Mouse (Mus musculus) lung, embryonic 16.5 days (tissue): ENCODE results near the gene Clba1. TPM values are rescaled to one million over a fixed set of nuclear protein-coding genes. Genes with fewer than 3 reads are reported as not detected.

ENCODE experiments used
- ATAC-seq: fragments of 200-750 bp; cut with Nextera tagmentation; 2 replicates; pipeline ENCODE4 v1.8.0; 2017; ENCODE audit warnings: low read depth, mild to moderate bottlenecking, moderate library complexity
- H3K27ac ChIP-seq: fragments of 300-500 bp; sonication (generic); 2 replicates; pipeline ENCODE4 v1.5.1; 2014; ENCODE audit warnings: mild to moderate bottlenecking, control low read depth, low read length
- H3K27me3 ChIP-seq: fragments of 300-500 bp; sonication (generic); 2 replicates; pipeline ENCODE4 v1.6.1; 2014; ENCODE audit warnings: low read depth, low read length, mixed read lengths; ENCODE audit not compliant: control insufficient read depth, insufficient read depth
- H3K36me3 ChIP-seq: fragments of 300-500 bp; sonication (generic); 2 replicates; pipeline ENCODE4 v1.6.1; 2014; ENCODE audit warnings: low read length; ENCODE audit not compliant: control insufficient read depth, insufficient read depth
- H3K4me1 ChIP-seq: fragments of 300-500 bp; sonication (generic); replicated peaks from 2 replicates; pipeline ENCODE4 v1.6.1; 2014; ENCODE audit warnings: low read length, mixed read lengths; ENCODE audit not compliant: control insufficient read depth, insufficient read depth
- H3K4me2 ChIP-seq: fragments of 300-500 bp; sonication (generic); 2 replicates; pipeline ENCODE4 v1.6.1; 2014; ENCODE audit warnings: low read depth, low read length, control low read depth
- H3K4me3 ChIP-seq: fragments of 300-500 bp; sonication (generic); 2 replicates; pipeline ENCODE4 v1.5.1; 2014; ENCODE audit warnings: mild to moderate bottlenecking, low read length, control low read depth
- H3K9ac ChIP-seq: fragments of 300-500 bp; sonication (generic); 2 replicates; pipeline ENCODE4 v1.6.1; 2014; ENCODE audit warnings: low read length, control low read depth
- H3K9me3 ChIP-seq: fragments of 300-500 bp; sonication (generic); 2 replicates; pipeline ENCODE4 v1.6.1; 2016; ENCODE audit warnings: low read length; ENCODE audit not compliant: control insufficient read depth
- WGBS: fragments of 180-500 bp; shearing (Covaris S2); extraction: QIAGEN DNeasy Blood & Tissue Kit; methylation state at CpG from one replicate; pipeline ENCODE4 v1.1.7; 2014; 5-methylcytosine and 5-hydroxymethylcytosine counted together
- polyA plus RNA-seq: library from polyadenylated mRNA; unstranded; fragments of >200 nt; fragmentation: Nextera tagmentation; extraction: Ambion mirVana; gene quantifications from 2 replicates; pipeline ENCODE4 v1.2.1, GENCODE M21; 2015

The Clba1 gene
- polyA plus RNA-seq, 1 experiment from 2014 or later, result 9.5 TPM

DNA sequence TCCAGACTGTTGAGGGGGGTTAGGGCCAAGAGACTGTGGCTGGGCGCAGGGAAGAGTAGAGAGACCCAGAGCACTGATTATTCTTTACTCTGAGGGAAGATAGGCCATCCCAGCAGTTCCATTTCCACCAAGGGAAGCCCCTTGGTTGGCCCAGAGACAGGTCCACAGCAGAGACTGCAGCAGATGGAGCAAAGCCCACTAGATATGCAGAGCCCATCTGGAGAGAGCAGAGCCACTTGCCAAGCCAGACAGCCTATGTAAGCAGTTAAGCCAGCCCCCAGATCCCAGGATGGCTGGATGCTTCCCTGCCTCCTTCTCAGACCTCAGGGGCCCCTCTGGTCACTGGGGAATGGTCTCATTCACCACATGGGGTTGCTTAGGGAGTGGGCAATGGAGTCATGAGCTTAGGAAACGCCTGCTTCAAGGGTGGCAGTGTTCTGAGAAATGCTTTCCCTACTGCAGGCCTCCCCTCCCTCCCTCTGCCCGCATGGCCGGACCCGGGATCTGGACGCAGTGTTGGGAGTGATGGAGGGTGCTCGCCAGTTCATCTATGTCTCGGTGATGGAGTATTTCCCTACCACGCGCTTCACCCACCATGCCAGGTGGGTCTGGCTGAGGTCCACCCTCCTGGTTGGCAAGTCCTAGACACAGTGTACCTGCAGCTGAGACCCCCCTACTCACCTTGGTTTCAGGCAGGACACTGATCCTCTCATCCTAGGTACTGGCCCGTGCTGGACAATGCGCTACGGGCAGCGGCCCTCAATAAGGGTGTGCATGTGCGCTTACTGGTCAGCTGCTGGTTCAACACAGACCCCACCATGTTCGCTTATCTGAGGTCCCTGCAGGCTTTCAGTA is 41.5 kb upstream of the Clba1 start:
- H3K4me2 ChIP-seq, result no peak overlapping the region
- H3K36me3 ChIP-seq, result no peaks in the 10 kb centered on the region
- H3K9me3 ChIP-seq, result no peaks in the 10 kb centered on the region
- H3K4me1 ChIP-seq, result no peaks in the 10 kb centered on the region
- H3K4me3 ChIP-seq, result no peak overlapping the region
- no peaks in the 10 kb centered on the region for H3K27me3 ChIP-seq
- H3K27ac ChIP-seq, result no peak overlapping the region
- WGBS, result 86% methylated on average over 16 of the region's 16 CpGs
- ATAC-seq, result no peak
- no peak overlapping the region for H3K9ac ChIP-seq

DNA sequence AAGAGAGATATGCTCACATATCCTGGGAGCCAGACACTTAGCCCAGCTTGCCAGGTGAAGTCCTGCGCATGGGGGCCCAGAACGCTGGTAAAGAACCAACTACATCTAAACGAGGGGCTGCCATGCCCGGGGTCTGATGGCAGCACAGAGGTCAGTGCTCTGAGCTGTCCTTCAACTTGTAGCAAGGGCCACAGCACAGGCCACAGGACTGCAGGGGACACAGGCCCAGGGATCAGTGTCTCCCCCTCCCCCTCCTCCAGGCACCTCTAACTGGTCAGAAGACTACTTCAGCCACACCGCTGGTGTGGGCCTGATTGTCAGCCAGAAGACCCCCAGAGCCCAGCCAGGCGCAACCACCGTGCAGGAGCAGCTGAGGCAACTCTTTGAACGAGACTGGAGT is 40.6 kb upstream of the Clba1 start:
- no peak overlapping the region for H3K9ac ChIP-seq
- H3K27ac ChIP-seq, result no peak overlapping the region
- H3K9me3 ChIP-seq, result no peaks in the 10 kb centered on the region
- H3K27me3 ChIP-seq, result no peaks in the 10 kb centered on the region
- H3K4me3 ChIP-seq, result no peak overlapping the region
- no peaks in the 10 kb centered on the region for H3K36me3 ChIP-seq
- H3K4me2 ChIP-seq, result no peak overlapping the region
- no peaks in the 10 kb centered on the region for H3K4me1 ChIP-seq
- WGBS, result 79% methylated on average over 8 of the region's 8 CpGs
- no peak for ATAC-seq

DNA sequence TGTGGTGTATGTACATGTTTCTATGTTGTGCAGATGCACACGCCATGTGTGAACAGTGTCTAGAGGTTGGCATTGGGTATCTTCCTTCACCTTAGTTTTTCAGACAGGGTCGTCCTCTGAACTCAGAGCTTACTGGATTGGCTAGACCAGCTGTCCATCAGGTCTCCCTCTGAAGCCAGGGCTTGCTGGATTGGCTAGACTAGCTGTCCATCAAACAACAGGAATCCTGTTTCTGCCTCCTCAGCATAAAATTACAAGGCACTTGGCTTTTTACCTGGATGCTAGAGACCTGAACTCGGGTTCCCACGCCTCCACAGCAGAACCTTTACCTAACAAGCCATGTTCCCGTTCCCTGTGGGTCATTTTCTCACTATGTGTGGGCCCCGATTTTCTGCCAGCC is 39.7 kb upstream of the Clba1 start:
- no peak overlapping the region for H3K4me3 ChIP-seq
- H3K4me1 ChIP-seq, result no peaks in the 10 kb centered on the region
- ATAC-seq, result no peak
- H3K27me3 ChIP-seq, result no peaks in the 10 kb centered on the region
- no peak overlapping the region for H3K4me2 ChIP-seq
- no peak overlapping the region for H3K27ac ChIP-seq
- 77% methylated on average over 6 of the region's 6 CpGs for WGBS
- H3K36me3 ChIP-seq, result no peaks in the 10 kb centered on the region
- H3K9ac ChIP-seq, result no peak overlapping the region
- H3K9me3 ChIP-seq, result no peaks in the 10 kb centered on the region

DNA sequence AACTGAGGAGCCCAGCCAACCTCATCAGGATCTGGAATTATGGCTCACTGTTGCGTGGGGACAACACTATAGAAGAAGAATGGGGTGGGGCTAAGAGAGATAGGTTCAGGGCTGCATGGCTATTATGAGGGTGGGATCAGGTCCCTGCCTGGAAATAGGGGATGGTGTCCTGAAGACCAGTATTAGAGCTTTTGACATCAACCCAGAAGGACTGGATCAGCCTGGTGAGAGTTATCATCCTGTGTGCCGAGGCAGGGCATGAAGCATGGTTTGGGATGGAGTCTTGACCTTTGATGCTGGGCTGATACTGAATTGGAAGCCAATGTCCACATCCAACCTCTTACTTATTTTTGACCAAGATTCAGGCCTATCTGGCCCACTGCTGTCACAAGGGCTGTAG is 39.0 kb upstream of the Clba1 start:
- no peaks in the 10 kb centered on the region for H3K36me3 ChIP-seq
- H3K4me3 ChIP-seq, result no peak overlapping the region
- no peak overlapping the region for H3K4me2 ChIP-seq
- WGBS, result 74% methylated on average over 2 of the region's 2 CpGs
- no peak for ATAC-seq
- no peak overlapping the region for H3K9ac ChIP-seq
- H3K9me3 ChIP-seq, result no peaks in the 10 kb centered on the region
- H3K4me1 ChIP-seq, result no peaks in the 10 kb centered on the region
- no peak overlapping the region for H3K27ac ChIP-seq
- no peaks in the 10 kb centered on the region for H3K27me3 ChIP-seq

DNA sequence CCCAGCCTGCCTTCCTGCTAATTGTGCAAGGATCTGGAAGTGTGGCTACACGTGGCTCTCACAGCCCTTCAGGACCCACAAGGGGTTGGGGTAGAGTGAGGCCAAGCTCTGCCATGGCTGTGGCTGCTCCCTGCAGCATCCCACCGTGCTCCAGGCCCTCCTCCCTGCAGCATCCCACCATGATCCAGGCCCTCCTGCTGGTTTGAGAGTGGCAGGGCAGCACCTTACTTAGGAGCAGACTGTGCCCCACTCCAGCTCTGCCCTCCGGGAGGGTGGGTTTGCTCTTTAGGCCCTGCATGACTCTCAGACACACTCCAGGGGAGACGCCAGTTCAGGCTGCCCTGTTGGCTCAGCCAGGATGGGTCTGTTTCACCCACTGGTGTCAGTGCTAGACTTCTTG is 38.3 kb upstream of the Clba1 start:
- ATAC-seq, result no peak
- Histone ChIP-seq H3K4me2 (no peak overlapping the region), H3K4me3 (no peak overlapping the region), H3K27me3 (no peaks in the 10 kb centered on the region), H3K36me3 (no peaks in the 10 kb centered on the region), H3K27ac (no peak overlapping the region), H3K4me1 (no peaks in the 10 kb centered on the region), H3K9me3 (no peaks in the 10 kb centered on the region), H3K9ac (no peak overlapping the region)
- WGBS, result 77% methylated on average over 4 of the region's 4 CpGs

DNA sequence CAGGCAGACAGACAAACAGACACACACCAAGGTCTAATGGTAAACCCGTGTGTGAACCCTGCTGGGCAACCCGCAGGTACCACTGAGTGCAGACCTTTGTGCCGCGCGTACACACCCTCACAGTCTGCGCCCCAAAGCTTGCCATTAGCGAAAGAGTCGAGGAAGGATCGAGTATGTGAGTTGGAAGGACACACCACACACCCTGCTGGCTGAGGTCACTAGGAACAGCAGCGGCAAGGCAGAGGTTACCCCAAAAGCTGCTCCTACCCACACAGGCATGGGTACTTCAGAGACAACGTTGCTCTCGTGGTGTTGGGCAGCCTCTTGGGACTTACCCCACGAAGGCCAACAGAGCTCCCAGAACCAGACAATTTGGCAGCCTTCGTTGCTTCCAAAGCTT is 36.4 kb upstream of the Clba1 start:
- WGBS, result 89% methylated on average over 14 of the region's 14 CpGs
- H3K9ac ChIP-seq, result no peak overlapping the region
- no peak overlapping the region for H3K27ac ChIP-seq
- H3K27me3 ChIP-seq, result no peaks in the 10 kb centered on the region
- H3K4me2 ChIP-seq, result no peak overlapping the region
- ATAC-seq, result no peak
- H3K9me3 ChIP-seq, result 0 out of 2 replicates have a peak, but pooled peaks cover 2% of the 10 kb centered on the region
- no peak overlapping the region for H3K4me3 ChIP-seq
- no peaks in the 10 kb centered on the region for H3K36me3 ChIP-seq
- H3K4me1 ChIP-seq, result no peaks in the 10 kb centered on the region

DNA sequence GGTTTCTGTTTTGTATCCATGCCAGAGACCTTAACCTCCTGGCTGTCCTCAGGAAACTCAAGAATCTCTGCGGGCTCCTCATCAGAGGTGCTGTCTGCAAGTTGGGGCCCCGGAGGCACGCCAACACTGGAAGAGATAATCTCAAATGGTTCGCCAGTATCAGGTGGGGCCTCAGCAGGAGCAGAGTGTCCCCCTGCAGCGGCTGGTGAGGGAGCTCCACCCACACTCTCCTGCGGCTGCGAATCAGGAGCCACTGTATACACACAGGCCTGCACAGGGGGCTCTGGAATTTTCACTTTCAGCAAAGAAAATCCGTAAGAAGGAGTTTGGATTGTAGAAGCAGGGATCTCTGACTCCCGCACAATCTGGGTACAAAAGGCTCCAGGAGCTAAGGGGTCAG is 35.4 kb upstream of the Clba1 start:
- Histone ChIP-seq H3K27ac (no peak overlapping the region), H3K4me2 (no peak overlapping the region), H3K27me3 (no peaks in the 10 kb centered on the region), H3K9me3 (0 out of 2 replicates have a peak, but pooled peaks cover 2% of the 10 kb centered on the region), H3K4me3 (no peak overlapping the region), H3K4me1 (no peaks in the 10 kb centered on the region), H3K9ac (no peak overlapping the region), H3K36me3 (no peaks in the 10 kb centered on the region)
- ATAC-seq, result no peak
- 22% methylated on average over 9 of the region's 9 CpGs for WGBS

DNA sequence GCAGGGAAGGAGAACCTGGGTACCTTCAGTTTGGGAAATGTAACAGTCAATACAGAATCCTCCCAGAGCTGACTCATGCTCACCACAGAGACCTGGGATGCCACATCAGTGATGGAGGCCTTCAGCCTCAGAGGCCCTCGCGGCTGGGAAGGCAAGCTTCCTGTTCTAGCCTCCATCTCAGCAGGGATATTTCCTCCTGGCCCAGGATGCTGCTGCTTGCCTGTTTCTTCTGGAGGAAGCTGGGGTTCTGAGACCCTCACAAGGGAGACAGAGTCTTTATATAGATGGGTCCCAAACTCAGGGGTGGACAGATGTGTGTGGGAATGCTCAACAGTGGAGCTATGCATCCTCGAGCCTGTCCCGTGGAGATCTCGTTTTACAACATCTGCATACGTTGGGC is 34.7 kb upstream of the Clba1 start:
- Histone ChIP-seq H3K9ac (no peak overlapping the region), H3K4me1 (no peaks in the 10 kb centered on the region), H3K27me3 (no peaks in the 10 kb centered on the region), H3K36me3 (no peaks in the 10 kb centered on the region), H3K9me3 (0 out of 2 replicates have a peak, but pooled peaks cover 2% of the 10 kb centered on the region), H3K27ac (no peak overlapping the region), H3K4me3 (no peak overlapping the region), H3K4me2 (no peak overlapping the region)
- WGBS, result 81% methylated on average over 6 of the region's 6 CpGs
- ATAC-seq, result no peak

DNA sequence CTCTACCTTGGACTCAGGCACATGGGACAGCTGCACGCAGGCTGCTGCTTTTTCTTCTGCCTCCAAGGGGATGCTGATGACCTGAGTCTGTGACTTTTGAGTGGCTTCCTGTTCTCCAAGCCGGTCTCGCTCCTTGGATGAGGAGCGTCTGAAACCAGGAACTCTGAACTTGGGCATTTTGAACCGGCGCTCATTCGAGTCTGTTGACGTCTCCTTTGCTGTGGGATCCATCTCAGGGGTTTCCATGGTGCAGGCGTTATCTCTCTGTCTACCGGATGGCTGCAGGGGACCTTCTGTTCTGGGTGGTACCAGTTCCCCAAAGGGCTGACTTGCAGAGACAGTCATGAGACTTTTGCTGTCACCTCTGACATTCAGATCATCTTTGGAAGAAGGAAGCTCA is 34.3 kb upstream of the Clba1 start:
- Histone ChIP-seq H3K9me3 (0 out of 2 replicates have a peak, but pooled peaks cover 2% of the 10 kb centered on the region), H3K4me1 (no peaks in the 10 kb centered on the region), H3K4me3 (no peak overlapping the region), H3K9ac (no peak overlapping the region), H3K27ac (no peak overlapping the region), H3K36me3 (no peaks in the 10 kb centered on the region), H3K27me3 (no peaks in the 10 kb centered on the region), H3K4me2 (no peak overlapping the region)
- ATAC-seq, result no peak
- WGBS, result 89% methylated on average over 10 of the region's 10 CpGs
